20 mouse cellular contexts compared by ENCODE assay signal in the genomic region with DNA sequence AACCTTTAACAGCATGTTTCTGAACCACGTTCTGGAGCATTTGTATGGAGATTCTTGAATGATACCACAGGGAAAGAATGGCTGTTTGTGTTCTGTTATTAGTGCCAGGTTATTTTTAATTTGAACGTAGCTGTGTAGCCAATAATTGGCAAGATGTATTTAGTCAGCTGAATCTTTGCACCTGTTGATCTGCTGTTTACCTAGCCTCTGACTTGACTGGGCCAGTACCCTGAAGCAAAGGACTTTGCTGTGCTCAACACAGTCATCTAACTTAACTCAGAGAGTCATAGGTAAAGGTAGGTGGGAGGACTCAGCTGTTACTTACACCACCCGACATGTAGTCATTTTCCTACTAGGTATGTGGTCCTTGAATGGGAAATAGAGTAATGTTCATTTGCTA.
DNase-seq lines count a peak whose midpoint lies in the region; TF ChIP-seq lines count a peak whose summit lies in the region.
"Had no signal": no experiment of that assay in that cellular context is flagged by ENCODE, and none has a peak within 500 bp of the region (broad histone marks: within the 10 kb centered on the region; RNA-seq: fewer than 3 reads in every experiment).

No protein-coding gene starts in this region.

- DNase-seq in gastrocnemius, adult 2 months: no peak
- DNase-seq in gastrocnemius, adult 18-20 months (ENCODE audit: low spot score): no peak
- no peak for DNase-seq in layer of hippocampus, adult 2 months (ENCODE audit: low spot score in 2 of 2)
- no peak for DNase-seq in layer of hippocampus, adult 9-11 months
- DNase-seq in liver, adult 2 months (ENCODE audit: extremely low read depth, low read depth, low spot score): peak; percentile 50
- DNase-seq in liver (no peak), A20 (ENCODE audit: low read depth, low spot score) (peak; percentile 57)
- no peak for DNase-seq in urinary bladder, postnatal 36 days (ENCODE audit: low spot score in 2 of 2)
- DNase-seq: adrenal gland, adult 2 months; adrenal gland, adult 8-10 months; adrenal gland, postnatal 10 days; adrenal gland, postnatal 14 days; adrenal gland, postnatal 25 days; adrenal gland, postnatal 36 days; B cell, adult 2 months; cerebellum, adult 11 months; cerebellum, adult 11-12 months; cerebellum, adult 18-20 months had no signal

- 52% methylated on average over 3 of the region's 3 CpGs for WGBS in liver, adult 2 months

- TF ChIP-seq CTCF in gastrocnemius, adult 2 months (IDR thresholded peaks at IDR 0.05): no peak
- no peak for TF ChIP-seq CTCF in layer of hippocampus, adult 2 months (conservative IDR thresholded peaks at IDR 0.05)
- TF ChIP-seq CTCF in liver, adult 2 months (IDR thresholded peaks at IDR 0.05; ENCODE audit: low read depth, low read length): no peak

- intact Hi-C loops in gastrocnemius, adult 2 months (cut with DNase I): loop anchor here (5.0 kb wide), 1 partner anchor 38 kb away; no protein-coding TSS in a partner anchor

- TF ChIP-seq POLR2A in liver, adult 2 months (IDR thresholded peaks at IDR 0.05; ENCODE audit: extremely low read depth, insufficient read depth, low read length): no peak

- peaks cover 3% of the 10 kb centered on the region; the same call in 1 of the 2 replicates for H3K79me2 ChIP-seq in liver, adult 2 months (ENCODE audit: control insufficient read depth, insufficient read depth, low read length)

- H3K9ac ChIP-seq in liver, adult 2 months (ENCODE audit: low read depth, low read length): no peak overlapping the region

- H3K27me3 ChIP-seq in liver, adult 2 months (ENCODE audit: control insufficient read depth, insufficient read depth, low read length): no peaks in the 10 kb centered on the region
- H3K27me3 ChIP-seq: CH12.LX, Patski had no signal

- peaks cover 5% of the 10 kb centered on the region for H3K4me1 ChIP-seq in liver, adult 2 months (ENCODE audit: control insufficient read depth, insufficient read depth, low read length)

- peak overlapping the region; percentile 3; the same call in 1 of the 2 replicates for H3K4me3 ChIP-seq in gastrocnemius, adult 2 months
- H3K4me3 ChIP-seq in layer of hippocampus, adult 2 months: no peak overlapping the region
- H3K4me3 ChIP-seq in liver, adult 2 months (ENCODE audit: insufficient read depth, low read depth, low read length): no peak overlapping the region

- H3K27ac ChIP-seq in gastrocnemius, adult 2 months: peak overlapping the region; percentile 93
- H3K27ac ChIP-seq in layer of hippocampus, adult 2 months: peak overlapping the region; percentile 97; the same call in 1 of the 2 replicates
- H3K27ac ChIP-seq in liver, adult 2 months (replicated peaks; ENCODE audit: insufficient read depth, low read depth, low read length): no peak overlapping the region

- H3K36me3 ChIP-seq in liver, adult 2 months (ENCODE audit: control insufficient read depth, insufficient read depth, low read length): no peaks in the 10 kb centered on the region

Comparison
In these comparisons a context has a peak if more than half of its experiments do, and no peak if none do; other contexts are left out.
1. DNase-seq: peak in liver, adult 2 months (single experiment) and A20 (single experiment); none in gastrocnemius, adult 2 months (single experiment), gastrocnemius, adult 18-20 months (single experiment), layer of hippocampus, adult 2 months (0 of 2), layer of hippocampus, adult 9-11 months (single experiment), liver (single experiment) and urinary bladder, postnatal 36 days (0 of 2).